Mouse (Mus musculus) naive thymus-derived CD4-positive, alpha-beta T cell, adult 5 months (primary cell): ENCODE measurements around the gene Gm3002. TPM values are rescaled to one million over a fixed set of nuclear protein-coding genes. Genes with fewer than 3 reads are reported as not detected.

Experiments used
- polyA plus RNA-seq: library from polyadenylated mRNA; unstranded; fragments of 100-300 nt; shearing (Covaris generic); gene quantifications from one replicate; pipeline ENCODE4 v1.2.1, GENCODE M21; 2017

The Gm3002 gene
- not detected for polyA plus RNA-seq

GRCm38 (mm10) chr14:3809774-3810173 is at the start of gene Gm3002:
TSS of gene Gm3002 (plus strand) at chr14:3810074.

GRCm38 (mm10) chr14:3845945-3846344 is 36.1 kb downstream of the Gm3002 start, which contains the start of gene Gm3033:
TSS of gene Gm3033 (plus strand) at chr14:3846245.

GRCm38 (mm10) chr14:3883872-3884271 is 74.0 kb downstream of the Gm3002 start, which contains the start of gene Gm2916:
TSS of gene Gm2916 (plus strand) at chr14:3884172.

GRCm38 (mm10) chr14:3931456-3931855 is 121.6 kb downstream of the Gm3002 start, which contains the start of gene Gm3029:
TSS of gene Gm3029 (plus strand) at chr14:3931756.

GRCm38 (mm10) chr14:3963247-3963646 is 153.4 kb downstream of the Gm3002 start, which contains the start of gene Gm3095:
TSS of gene Gm3095 (plus strand) at chr14:3963547.

GRCm38 (mm10) chr14:3998094-3998493 is 188.2 kb downstream of the Gm3002 start, which contains the start of gene Gm3099:
TSS of gene Gm3099 (plus strand) at chr14:3998394.

Other genes with a start within 250 kb of the Gm3002 start
- gene Gm3012, start 175.6 kb upstream of the Gm3002 start, polyA plus RNA-seq: not detected
- gene Gm3020, start 158.0 kb upstream of the Gm3002 start, polyA plus RNA-seq: not detected
- not detected for gene Gm3043, start 121.3 kb upstream of the Gm3002 start, polyA plus RNA-seq
- gene Gm3033, start 36.2 kb downstream of the Gm3002 start, polyA plus RNA-seq: not detected
- gene Gm2916, start 74.1 kb downstream of the Gm3002 start, polyA plus RNA-seq: not detected
- not detected for gene Gm3029, start 121.7 kb downstream of the Gm3002 start, polyA plus RNA-seq
- gene Gm3095, start 153.5 kb downstream of the Gm3002 start, polyA plus RNA-seq: not detected
- not detected for gene Gm3099, start 188.3 kb downstream of the Gm3002 start, polyA plus RNA-seq
- not detected for gene Gm5796, start 213.9 kb downstream of the Gm3002 start, polyA plus RNA-seq